Mouse (Mus musculus) liver, embryonic 15.5 days (tissue): ENCODE results near the gene Dbt. TPM values are rescaled to one million over a fixed set of nuclear protein-coding genes. Genes with fewer than 3 reads are reported as not detected.

Experiments used
- ATAC-seq: fragments of 200-750 bp; cut with Nextera tagmentation; 2 replicates; pipeline ENCODE4 v1.8.0; 2017; ENCODE audit warnings: moderate number of reproducible peaks, mild to moderate bottlenecking, moderate library complexity; ENCODE audit not compliant: insufficient read depth
- H3K27ac ChIP-seq: fragments of 300-500 bp; sonication (generic); replicated peaks from 2 replicates; pipeline ENCODE4 v1.5.1; 2015; ENCODE audit warnings: mild to moderate bottlenecking, inconsistent platforms
- H3K27me3 ChIP-seq: fragments of 300-500 bp; sonication (generic); 2 replicates; pipeline ENCODE4 v1.6.1; 2015; ENCODE audit warnings: mild to moderate bottlenecking, inconsistent platforms
- H3K36me3 ChIP-seq: fragments of 300-500 bp; sonication (generic); replicated peaks from 2 replicates; pipeline ENCODE4 v1.6.1; 2015; ENCODE audit warnings: moderate library complexity, mild to moderate bottlenecking, inconsistent platforms
- H3K4me1 ChIP-seq: fragments of 300-500 bp; sonication (generic); replicated peaks from 2 replicates; pipeline ENCODE4 v1.6.1; 2015; ENCODE audit warnings: inconsistent platforms
- H3K4me2 ChIP-seq: fragments of 300-500 bp; sonication (generic); 2 replicates; pipeline ENCODE4 v1.6.1; 2015; ENCODE audit warnings: moderate library complexity, mild to moderate bottlenecking, inconsistent platforms
- H3K4me3 ChIP-seq: fragments of 300-500 bp; sonication (generic); replicated peaks from 2 replicates; pipeline ENCODE4 v1.5.1; 2015; ENCODE audit warnings: mild to moderate bottlenecking, inconsistent platforms
- H3K9ac ChIP-seq: fragments of 300-500 bp; sonication (generic); 2 replicates; pipeline ENCODE4 v1.6.1; 2015; ENCODE audit warnings: moderate library complexity, mild to moderate bottlenecking, inconsistent platforms
- H3K9me3 ChIP-seq: fragments of 300-500 bp; sonication (generic); replicated peaks from 2 replicates; pipeline ENCODE4 v1.6.1; 2016; ENCODE audit warnings: inconsistent platforms
- WGBS: fragments of 180-500 bp; shearing (Covaris S2); methylation state at CpG from one replicate; pipeline ENCODE4 v1.1.7; 2015; ENCODE audit warnings: mixed read lengths; ENCODE audit not compliant: insufficient replicate concordance; 5-methylcytosine and 5-hydroxymethylcytosine counted together
- polyA plus RNA-seq: library from polyadenylated mRNA; unstranded; fragments of >200 nt; fragmentation: Nextera tagmentation; extraction: Ambion mirVana; gene quantifications from 2 replicates; pipeline ENCODE4 v1.2.1, GENCODE M21; 2015

Gene Dbt
- 14.2 and 16.1 TPM in 2 replicates for polyA plus RNA-seq

- peak within 1 kb of the TSS; percentile 43 for H3K9ac ChIP-seq
- H3K9me3 ChIP-seq, result no peaks in the 10 kb centered on the region
- peak within 1 kb of the TSS; percentile 74 for H3K4me2 ChIP-seq
- H3K4me3 ChIP-seq, result peak within 1 kb of the TSS; percentile 62
- H3K27ac ChIP-seq, result no peak within 1 kb of the TSS
- H3K4me1 ChIP-seq, result peaks cover 26% of the 10 kb centered on the region
- WGBS, result under 1% methylated on average over 36 of the region's 36 CpGs
- ATAC-seq, result peak; percentile 75
- no peaks in the 10 kb centered on the region for H3K27me3 ChIP-seq
- 0 out of 2 replicates have a peak, but pooled peaks cover 5% of the 10 kb centered on the region for H3K36me3 ChIP-seq
Measured at GRCm38 (mm10) chr3:116512904-116513716, at the start of gene Dbt. TSS of gene Dbt (plus strand) at chr3:116513070.

DNA sequence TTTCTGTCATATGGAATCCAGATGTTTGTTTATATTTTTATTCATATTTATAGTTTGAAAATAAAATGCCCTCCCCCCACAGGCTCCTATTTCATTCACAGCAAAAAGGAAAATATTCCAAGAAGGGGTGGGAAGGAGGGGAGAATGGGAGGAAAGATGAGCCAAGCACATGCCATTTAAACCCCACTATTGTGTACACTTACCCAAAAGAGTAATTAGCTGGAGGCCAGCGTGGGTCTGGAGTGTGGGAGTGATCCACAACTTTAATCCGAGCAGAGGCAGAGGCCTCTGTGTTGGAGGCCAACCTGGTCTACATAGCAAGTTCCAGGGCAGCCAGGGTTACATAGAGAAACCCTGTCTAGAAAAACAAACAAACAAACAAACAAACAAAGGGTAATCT is 48.6 kb upstream of the Dbt start:
- no peak overlapping the region for H3K9ac ChIP-seq
- H3K4me3 ChIP-seq, result no peak overlapping the region
- ATAC-seq, result no peak
- no peaks in the 10 kb centered on the region for H3K4me1 ChIP-seq
- no peak overlapping the region for H3K4me2 ChIP-seq
- WGBS, result 47% methylated on average over 2 of the region's 2 CpGs
- H3K9me3 ChIP-seq, result no peaks in the 10 kb centered on the region
- H3K36me3 ChIP-seq, result no peaks in the 10 kb centered on the region
- H3K27ac ChIP-seq, result no peak overlapping the region
- H3K27me3 ChIP-seq, result no peaks in the 10 kb centered on the region

GRCm38 (mm10) chr3:116465709-116466108 is 47.2 kb upstream of the Dbt start:
- WGBS, result 34% methylated on average over 12 of the region's 12 CpGs
- H3K9me3 ChIP-seq, result no peaks in the 10 kb centered on the region
- ATAC-seq, result no peak

GRCm38 (mm10) chr3:116474602-116475001 is 38.3 kb upstream of the Dbt start:
- no peak overlapping the region for H3K4me2 ChIP-seq
- no peak overlapping the region for H3K27ac ChIP-seq
- no peaks in the 10 kb centered on the region for H3K9me3 ChIP-seq
- no peak overlapping the region for H3K9ac ChIP-seq
- no peaks in the 10 kb centered on the region for H3K4me1 ChIP-seq
- no peaks in the 10 kb centered on the region for H3K36me3 ChIP-seq
- H3K27me3 ChIP-seq, result no peaks in the 10 kb centered on the region; the same call in 1 of the 2 replicates
- no peak for ATAC-seq
- 49% methylated on average over 11 of the region's 11 CpGs for WGBS
- H3K4me3 ChIP-seq, result no peak overlapping the region

More at GRCm38 (mm10) chr3:116465709-116466108, 47.2 kb upstream of the Dbt start:
- H3K4me3 ChIP-seq, result no peak overlapping the region
- no peak overlapping the region for H3K4me2 ChIP-seq
- H3K27ac ChIP-seq, result no peak overlapping the region
- no peaks in the 10 kb centered on the region for H3K4me1 ChIP-seq
- H3K27me3 ChIP-seq, result no peaks in the 10 kb centered on the region
- H3K9ac ChIP-seq, result no peak overlapping the region
- no peaks in the 10 kb centered on the region for H3K36me3 ChIP-seq

- Histone ChIP-seq H3K36me3 (no peaks in the 10 kb centered on the region), H3K4me2 (no peak overlapping the region), H3K4me3 (no peak overlapping the region), H3K27me3 (no peaks in the 10 kb centered on the region; the same call in 1 of the 2 replicates), H3K27ac (no peak overlapping the region), H3K9me3 (no peaks in the 10 kb centered on the region), H3K9ac (no peak overlapping the region), H3K4me1 (no peaks in the 10 kb centered on the region)
- 43% methylated on average over 5 of the region's 5 CpGs for WGBS
- no peak for ATAC-seq
Measured at GRCm38 (mm10) chr3:116476686-116477298, 36.1 kb upstream of the Dbt start.

GRCm38 (mm10) chr3:116477351-116477750 is 35.5 kb upstream of the Dbt start:
- ATAC-seq, result no peak
- H3K4me1 ChIP-seq, result no peaks in the 10 kb centered on the region
- no peaks in the 10 kb centered on the region; the same call in 1 of the 2 replicates for H3K27me3 ChIP-seq
- H3K27ac ChIP-seq, result no peak overlapping the region
- no peaks in the 10 kb centered on the region for H3K9me3 ChIP-seq
- no peak overlapping the region for H3K9ac ChIP-seq
- H3K4me3 ChIP-seq, result no peak overlapping the region
- H3K36me3 ChIP-seq, result no peaks in the 10 kb centered on the region
- WGBS, result 65% methylated on average over 7 of the region's 7 CpGs
- no peak overlapping the region for H3K4me2 ChIP-seq

- Histone ChIP-seq H3K9ac (no peak overlapping the region), H3K4me1 (no peaks in the 10 kb centered on the region), H3K9me3 (no peaks in the 10 kb centered on the region), H3K27ac (no peak overlapping the region), H3K4me2 (no peak overlapping the region), H3K27me3 (no peaks in the 10 kb centered on the region; the same call in 1 of the 2 replicates), H3K36me3 (no peaks in the 10 kb centered on the region), H3K4me3 (no peak overlapping the region)
- no peak for ATAC-seq
- 63% methylated on average over 2 of the region's 2 CpGs for WGBS
Measured at GRCm38 (mm10) chr3:116480119-116480518, 32.8 kb upstream of the Dbt start.

GRCm38 (mm10) chr3:116480937-116481336 is 31.9 kb upstream of the Dbt start:
- 49% methylated on average over 5 of the region's 5 CpGs for WGBS
- no peak overlapping the region for H3K4me3 ChIP-seq
- no peaks in the 10 kb centered on the region; the same call in 1 of the 2 replicates for H3K27me3 ChIP-seq
- H3K36me3 ChIP-seq, result no peaks in the 10 kb centered on the region
- no peak overlapping the region for H3K27ac ChIP-seq
- no peak for ATAC-seq
- H3K4me2 ChIP-seq, result no peak overlapping the region
- no peak overlapping the region for H3K9ac ChIP-seq
- H3K4me1 ChIP-seq, result no peaks in the 10 kb centered on the region
- H3K9me3 ChIP-seq, result no peaks in the 10 kb centered on the region

DNA sequence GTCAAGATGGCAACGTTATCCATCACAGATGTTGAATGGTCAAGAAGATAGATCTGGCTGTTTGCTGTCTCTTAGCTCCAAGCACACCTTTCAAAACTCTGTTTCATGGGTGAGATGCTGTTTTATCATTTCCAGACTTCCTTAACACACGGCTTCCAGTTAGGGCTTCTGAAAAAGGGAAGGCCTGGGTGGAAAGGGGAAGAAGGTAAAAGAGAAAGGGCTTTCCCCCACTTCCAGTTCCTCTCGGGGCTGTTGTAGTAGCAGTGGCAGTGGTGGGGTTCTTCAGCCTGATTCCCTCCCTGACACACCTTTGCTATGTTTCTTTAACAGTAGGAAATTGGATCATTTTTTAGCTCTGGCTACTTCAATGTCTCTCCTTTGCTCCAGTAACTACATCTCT is 30.1 kb upstream of the Dbt start:
- Histone ChIP-seq H3K27me3 (no peaks in the 10 kb centered on the region), H3K4me3 (no peak overlapping the region), H3K4me1 (no peaks in the 10 kb centered on the region), H3K27ac (no peak overlapping the region), H3K9ac (no peak overlapping the region), H3K36me3 (peaks cover 10% of the 10 kb centered on the region), H3K9me3 (no peaks in the 10 kb centered on the region), H3K4me2 (no peak overlapping the region)
- no peak for ATAC-seq
- 30% methylated on average over 3 of the region's 3 CpGs for WGBS

- Histone ChIP-seq H3K4me3 (no peak overlapping the region), H3K36me3 (peaks cover 15% of the 10 kb centered on the region), H3K9me3 (no peaks in the 10 kb centered on the region), H3K4me2 (no peak overlapping the region), H3K4me1 (no peaks in the 10 kb centered on the region), H3K27ac (no peak overlapping the region), H3K27me3 (no peaks in the 10 kb centered on the region), H3K9ac (no peak overlapping the region)
- no peak for ATAC-seq
- WGBS, result 28% methylated on average over 4 of the region's 4 CpGs
Measured at GRCm38 (mm10) chr3:116483271-116483670, 29.6 kb upstream of the Dbt start.

DNA sequence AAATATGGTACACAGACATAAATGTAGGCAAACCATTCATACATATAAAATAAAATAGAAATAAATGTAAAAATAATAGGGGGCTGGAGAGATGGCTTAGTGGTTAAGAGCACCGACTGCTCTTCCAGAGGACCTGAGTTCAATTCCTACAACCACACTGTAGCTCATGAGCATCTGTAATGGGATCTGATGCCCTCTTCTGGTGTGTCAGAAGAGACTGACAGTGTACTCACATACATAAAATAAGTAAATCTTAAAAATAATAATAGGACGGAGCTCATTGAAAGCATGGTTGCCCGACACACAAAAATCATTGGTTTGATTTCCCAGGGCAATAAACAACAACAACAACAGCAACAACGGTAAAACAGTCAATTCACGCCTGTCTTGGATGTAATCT is 21.9 kb upstream of the Dbt start:
- peaks cover 79% of the 10 kb centered on the region for H3K36me3 ChIP-seq
- H3K4me3 ChIP-seq, result no peak overlapping the region

More for the DNA sequence above, 21.9 kb upstream of the Dbt start:
- Histone ChIP-seq H3K27ac (no peak overlapping the region), H3K9ac (no peak overlapping the region), H3K4me2 (no peak overlapping the region), H3K4me1 (no peaks in the 10 kb centered on the region), H3K27me3 (no peaks in the 10 kb centered on the region), H3K9me3 (no peaks in the 10 kb centered on the region)
- no peak for ATAC-seq
- 78% methylated on average over 5 of the region's 5 CpGs for WGBS
